Mouse (Mus musculus) midbrain, embryonic 11.5 days (tissue): Measurements from ENCODE around the gene Eid3. TPM values are rescaled to one million over a fixed set of nuclear protein-coding genes. Genes with fewer than 3 reads are reported as not detected.

Source experiments
- ATAC-seq: fragments of 200-750 bp; cut with Nextera tagmentation; 2 replicates; pipeline ENCODE4 v1.8.0; 2017; ENCODE audit warnings: moderate TSS enrichment, moderate library complexity; ENCODE audit not compliant: low FRiP score
- DNase-seq: peaks from one replicate; pipeline ENCODE4 v3.0.0; 2015; ENCODE audit warnings: low spot score; ENCODE audit errors: missing footprints
- H3K27ac ChIP-seq: fragments of 300-500 bp; sonication (generic); 2 replicates; pipeline ENCODE4 v1.5.1; 2014; ENCODE audit warnings: low read depth, low read length
- H3K27me3 ChIP-seq: fragments of 300-500 bp; sonication (generic); 2 replicates; pipeline ENCODE4 v1.6.1; 2014; ENCODE audit warnings: mild to moderate bottlenecking, low read length, moderate library complexity, mixed read lengths; ENCODE audit not compliant: control insufficient read depth, insufficient read depth
- H3K36me3 ChIP-seq: fragments of 300-500 bp; sonication (generic); 2 replicates; pipeline ENCODE4 v1.6.1; 2014; ENCODE audit warnings: mild to moderate bottlenecking, low read length, moderate library complexity, mixed read lengths; ENCODE audit not compliant: control insufficient read depth, insufficient read depth
- H3K4me1 ChIP-seq: fragments of 300-500 bp; sonication (generic); 2 replicates; pipeline ENCODE4 v1.6.1; 2014; ENCODE audit warnings: low read length; ENCODE audit not compliant: control insufficient read depth, insufficient read depth
- H3K4me2 ChIP-seq: fragments of 300-500 bp; sonication (generic); 2 replicates; pipeline ENCODE4 v1.6.1; 2014; ENCODE audit warnings: mild to moderate bottlenecking, moderate library complexity
- H3K4me3 ChIP-seq: fragments of 300-500 bp; sonication (generic); 2 replicates; pipeline ENCODE4 v1.5.1; 2014; ENCODE audit warnings: low read depth, low read length
- H3K9ac ChIP-seq: fragments of 300-500 bp; sonication (generic); 2 replicates; pipeline ENCODE4 v1.6.1; 2014; ENCODE audit warnings: low read length
- H3K9me3 ChIP-seq: fragments of 300-500 bp; sonication (generic); 2 replicates; pipeline ENCODE4 v1.6.1; 2016; ENCODE audit warnings: low read length; ENCODE audit not compliant: control insufficient read depth
- WGBS: fragments of 180-500 bp; shearing (Covaris S2); extraction: QIAGEN DNeasy Blood & Tissue Kit; methylation state at CpG from one replicate; pipeline ENCODE4 v1.1.7; 2014; 5-methylcytosine and 5-hydroxymethylcytosine counted together
- polyA plus RNA-seq: library from polyadenylated mRNA; unstranded; fragments of >200 nt; fragmentation: Nextera tagmentation; extraction: Ambion mirVana; gene quantifications from 2 replicates; pipeline ENCODE4 v1.2.1, GENCODE M21; 2014

The Eid3 gene
- polyA plus RNA-seq, 1 experiment from 2014 or later: 0.53 TPM

DNA sequence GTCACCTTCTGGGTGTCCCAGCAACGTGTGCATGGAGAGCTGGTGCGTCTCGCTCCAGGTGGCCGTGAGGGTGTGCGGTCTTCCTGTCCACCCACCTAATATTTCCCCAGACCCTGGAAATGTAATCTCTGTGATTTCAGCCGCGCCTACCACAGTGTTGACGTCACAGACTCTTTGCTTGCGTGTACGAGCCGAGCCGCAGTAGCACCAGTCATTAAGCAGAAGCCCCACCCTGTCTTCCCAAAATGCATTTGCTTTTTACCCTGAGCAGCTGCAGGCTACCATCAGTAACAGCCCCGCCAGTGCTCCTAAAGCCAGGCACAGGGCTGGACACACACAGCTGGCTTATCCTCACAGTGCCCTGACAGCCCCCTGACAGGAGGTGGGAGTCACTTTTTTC lies 31.5 kb downstream of the Eid3 start:
- Histone ChIP-seq H3K4me2 (no peak overlapping the region), H3K27me3 (no peaks in the 10 kb centered on the region), H3K4me3 (no peak overlapping the region), H3K9me3 (no peaks in the 10 kb centered on the region), H3K9ac (no peak overlapping the region), H3K4me1 (peaks cover 8% of the 10 kb centered on the region), H3K27ac (no peak overlapping the region), H3K36me3 (peaks cover 13% of the 10 kb centered on the region; the same call in 1 of the 2 replicates)
- ATAC-seq (no peak), DNase-seq (no peak)
- WGBS: 95% methylated on average over 13 of the region's 13 CpGs

- no peak for ATAC-seq
These were observed 32.5 kb downstream of the Eid3 start for GRCm38 (mm10) chr10:82898893-82899292.

GRCm38 (mm10) chr10:82899810-82900421 lies 33.5 kb downstream of the Eid3 start:
- 47% methylated on average over 16 of the region's 16 CpGs for WGBS
- peak; percentile 84 for DNase-seq
- Histone ChIP-seq H3K27me3 (no peaks in the 10 kb centered on the region), H3K4me1 (peaks cover 8% of the 10 kb centered on the region), H3K9me3 (no peaks in the 10 kb centered on the region), H3K27ac (no peak overlapping the region), H3K4me3 (no peak overlapping the region), H3K9ac (no peak overlapping the region), H3K4me2 (no peak overlapping the region; the same call in 1 of the 2 replicates), H3K36me3 (peaks cover 13% of the 10 kb centered on the region; the same call in 1 of the 2 replicates)
- ATAC-seq: peak; percentile 33

More at GRCm38 (mm10) chr10:82898893-82899292, 32.5 kb downstream of the Eid3 start:
- 67% methylated on average over 7 of the region's 7 CpGs for WGBS
- no peak overlapping the region for H3K9ac ChIP-seq
- DNase-seq: no peak
- H3K4me1 ChIP-seq: peaks cover 8% of the 10 kb centered on the region
- H3K27me3 ChIP-seq: no peaks in the 10 kb centered on the region
- H3K9me3 ChIP-seq: no peaks in the 10 kb centered on the region
- peaks cover 13% of the 10 kb centered on the region; the same call in 1 of the 2 replicates for H3K36me3 ChIP-seq
- H3K4me3 ChIP-seq: no peak overlapping the region
- H3K4me2 ChIP-seq: no peak overlapping the region
- no peak overlapping the region for H3K27ac ChIP-seq

DNA sequence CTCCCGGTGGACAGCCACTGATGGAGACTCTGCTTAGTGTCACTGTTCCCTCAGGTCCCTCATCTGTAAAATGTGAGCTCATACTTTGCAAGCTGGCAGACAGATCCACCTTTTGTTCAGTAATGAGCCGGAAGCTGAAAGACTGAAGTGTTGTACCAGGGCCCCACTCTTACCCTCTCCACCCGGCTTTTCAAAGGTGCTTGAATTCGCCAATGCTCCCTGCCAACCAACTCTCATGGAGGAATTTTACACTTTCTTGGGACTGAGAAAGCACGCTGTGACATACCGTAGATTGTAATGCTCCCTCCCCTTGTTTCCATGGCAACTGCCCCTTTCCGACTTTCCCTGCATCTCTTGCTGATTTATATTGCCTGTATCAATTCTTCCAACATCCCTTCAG lies 34.1 kb downstream of the Eid3 start:
- H3K9me3 ChIP-seq: no peaks in the 10 kb centered on the region
- WGBS: 24% methylated on average over 7 of the region's 7 CpGs
- H3K27me3 ChIP-seq: no peaks in the 10 kb centered on the region
- no peak overlapping the region for H3K9ac ChIP-seq
- ATAC-seq: peak; percentile 36
- H3K36me3 ChIP-seq: peaks cover 13% of the 10 kb centered on the region; the same call in 1 of the 2 replicates
- no peak overlapping the region for H3K27ac ChIP-seq
- peak; percentile 93 for DNase-seq
- peak overlapping the region; percentile 16; the same call in 1 of the 2 replicates for H3K4me2 ChIP-seq
- H3K4me3 ChIP-seq: no peak overlapping the region
- peaks cover 8% of the 10 kb centered on the region for H3K4me1 ChIP-seq

GRCm38 (mm10) chr10:82901436-82901835 lies 35.0 kb downstream of the Eid3 start:
- DNase-seq: peak; percentile 98
- H3K27me3 ChIP-seq: no peaks in the 10 kb centered on the region
- H3K9ac ChIP-seq: no peak overlapping the region
- no peak overlapping the region for H3K4me2 ChIP-seq
- H3K9me3 ChIP-seq: no peaks in the 10 kb centered on the region
- peaks cover 8% of the 10 kb centered on the region for H3K4me1 ChIP-seq
- 5% methylated on average over 7 of the region's 7 CpGs for WGBS
- no peak overlapping the region for H3K27ac ChIP-seq
- H3K4me3 ChIP-seq: no peak overlapping the region
- peak; percentile 71 for ATAC-seq
- peaks cover 8% of the 10 kb centered on the region; the same call in 1 of the 2 replicates for H3K36me3 ChIP-seq

GRCm38 (mm10) chr10:82908526-82908925 lies 42.1 kb downstream of the Eid3 start:
- H3K4me1 ChIP-seq: peaks cover 3% of the 10 kb centered on the region; the same call in 1 of the 2 replicates
- H3K9me3 ChIP-seq: no peaks in the 10 kb centered on the region
- no peaks in the 10 kb centered on the region for H3K27me3 ChIP-seq
- no peak for DNase-seq
- H3K9ac ChIP-seq: no peak overlapping the region
- no peaks in the 10 kb centered on the region; the same call in 1 of the 2 replicates for H3K36me3 ChIP-seq
- H3K4me3 ChIP-seq: no peak overlapping the region
- no peak overlapping the region for H3K4me2 ChIP-seq
- H3K27ac ChIP-seq: no peak overlapping the region
- no peak for ATAC-seq
- 88% methylated on average over 7 of the region's 7 CpGs for WGBS

DNA sequence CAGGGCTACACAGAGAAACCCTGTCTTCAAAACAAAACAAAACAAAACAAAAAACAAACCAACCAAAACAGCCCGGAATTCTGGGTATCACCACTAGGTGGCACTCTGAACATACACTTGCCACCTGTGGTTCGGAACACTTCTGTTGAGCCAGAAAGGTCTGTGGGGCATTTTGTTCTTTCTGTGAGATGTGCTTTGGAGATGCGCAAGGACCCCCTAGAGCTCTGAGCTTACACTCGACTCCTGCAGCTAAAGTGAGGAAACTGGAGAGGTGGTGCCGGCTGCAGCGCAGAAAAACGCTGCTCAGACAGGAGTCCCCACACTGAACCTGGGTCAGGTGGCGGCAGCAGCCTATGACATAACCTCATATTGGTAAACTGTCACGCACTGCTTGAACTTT lies 43.0 kb downstream of the Eid3 start:
- DNase-seq (peak; percentile 97), ATAC-seq (peak; percentile 64)
- Histone ChIP-seq H3K27ac (no peak overlapping the region), H3K36me3 (no peaks in the 10 kb centered on the region; the same call in 1 of the 2 replicates), H3K9me3 (no peaks in the 10 kb centered on the region), H3K27me3 (no peaks in the 10 kb centered on the region), H3K4me2 (peak overlapping the region; percentile 24; the same call in 1 of the 2 replicates), H3K4me3 (no peak overlapping the region), H3K4me1 (peaks cover 3% of the 10 kb centered on the region; the same call in 1 of the 2 replicates), H3K9ac (no peak overlapping the region)
- 19% methylated on average over 9 of the region's 9 CpGs for WGBS

GRCm38 (mm10) chr10:82910198-82910597 lies 43.8 kb downstream of the Eid3 start:
- Histone ChIP-seq H3K4me1 (peaks cover 3% of the 10 kb centered on the region; the same call in 1 of the 2 replicates), H3K4me3 (no peak overlapping the region), H3K27me3 (no peaks in the 10 kb centered on the region), H3K27ac (no peak overlapping the region), H3K4me2 (no peak overlapping the region), H3K9me3 (no peaks in the 10 kb centered on the region), H3K36me3 (no peaks in the 10 kb centered on the region; the same call in 1 of the 2 replicates), H3K9ac (no peak overlapping the region)
- ATAC-seq: no peak
- WGBS: 83% methylated on average over 3 of the region's 3 CpGs
- no peak for DNase-seq

DNA sequence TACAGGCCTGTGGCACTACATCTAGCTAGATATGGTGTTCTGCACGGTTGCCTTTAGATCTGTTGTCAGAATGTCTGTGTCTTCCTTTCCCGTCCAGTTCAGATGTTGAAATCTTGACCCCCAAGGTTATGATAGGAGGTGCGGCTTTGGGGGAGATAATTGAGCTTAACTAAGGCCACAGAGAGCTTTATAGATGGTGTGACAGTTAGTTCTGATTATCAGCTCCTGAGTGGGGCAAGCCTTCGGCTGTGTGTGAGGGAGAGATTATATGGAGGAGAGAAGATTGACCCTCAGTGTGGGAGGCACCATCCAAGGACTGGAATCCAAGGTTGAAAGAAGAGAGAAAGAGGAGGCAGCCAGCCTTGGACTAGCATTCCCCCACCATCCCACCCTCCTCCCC lies 46.8 kb downstream of the Eid3 start:
- no peak overlapping the region for H3K27ac ChIP-seq
- no peaks in the 10 kb centered on the region for H3K27me3 ChIP-seq
- no peak for ATAC-seq
- WGBS: 83% methylated on average over 4 of the region's 4 CpGs
- H3K9ac ChIP-seq: no peak overlapping the region
- H3K4me1 ChIP-seq: peaks cover 3% of the 10 kb centered on the region; the same call in 1 of the 2 replicates
- H3K4me2 ChIP-seq: no peak overlapping the region
- no peak overlapping the region for H3K4me3 ChIP-seq
- H3K36me3 ChIP-seq: no peaks in the 10 kb centered on the region; the same call in 1 of the 2 replicates
- DNase-seq: no peak
- no peaks in the 10 kb centered on the region for H3K9me3 ChIP-seq
